Mouse (Mus musculus) right cerebral cortex, postnatal 4 days (tissue): Measurements from ENCODE around the gene Lypd6b.

Experiments
- DNase-seq: peaks from one replicate; pipeline ENCODE4 v3.0.0-alpha.2; 2022

Lypd6b gene

DNA sequence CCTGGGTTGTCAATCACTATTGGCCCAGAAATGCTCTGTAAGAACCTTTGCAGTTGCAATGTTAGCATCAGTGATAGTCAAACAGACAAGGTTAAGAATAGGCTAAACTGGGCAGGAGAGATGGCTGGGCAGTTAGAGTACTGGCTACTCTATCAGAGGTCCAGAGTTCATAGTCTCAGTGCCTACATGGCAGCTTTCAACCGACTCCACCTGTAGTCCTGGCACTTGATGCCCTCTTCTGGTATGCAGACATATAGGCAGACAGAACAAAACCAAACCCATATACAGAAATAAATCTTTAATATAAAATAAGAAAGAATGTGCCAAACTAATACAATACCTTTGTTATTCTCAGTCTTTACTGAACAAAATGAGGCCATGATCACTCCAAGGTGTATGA, 83.5 kb downstream of the Lypd6b start:
- no peak for DNase-seq

DNA sequence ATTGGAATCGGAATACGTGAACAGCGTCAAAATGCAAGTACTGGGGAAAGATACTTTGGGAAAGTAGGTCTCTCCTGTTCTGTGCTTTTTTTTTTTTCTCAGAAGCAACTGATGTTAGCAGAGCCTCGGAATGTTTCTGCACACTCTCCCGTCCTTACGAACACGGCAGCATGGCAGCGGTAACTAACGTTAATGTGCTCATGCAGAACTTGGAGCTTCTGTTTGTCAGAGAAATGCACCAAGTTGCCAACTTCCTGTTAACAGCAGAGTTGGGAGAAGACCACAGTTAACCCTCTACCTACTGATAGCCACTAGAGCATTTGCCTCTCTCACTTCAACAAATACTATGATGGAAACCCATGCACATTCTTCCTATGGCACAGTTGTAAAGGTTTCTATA, 93.0 kb downstream of the Lypd6b start:
- no peak for DNase-seq

DNA sequence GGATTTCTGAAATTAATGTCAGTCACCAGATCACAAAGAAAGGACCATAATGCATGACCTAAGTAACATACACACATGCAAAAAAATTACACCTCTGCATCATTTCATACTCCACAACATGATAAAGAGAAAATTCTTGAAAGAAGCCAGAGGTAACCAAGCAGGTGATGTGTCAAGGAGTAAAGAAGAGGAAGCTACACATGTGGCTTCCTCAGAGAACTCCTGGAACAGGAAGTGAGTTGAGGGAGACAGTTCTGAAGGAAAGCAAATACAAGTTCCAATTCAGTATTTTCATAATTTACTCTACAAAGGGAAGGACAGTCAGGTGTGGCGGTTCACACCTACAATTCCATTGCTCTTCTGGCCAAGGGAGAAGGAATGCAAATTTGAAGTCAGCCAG, 93.5 kb downstream of the Lypd6b start:
- DNase-seq, result no peak

DNA sequence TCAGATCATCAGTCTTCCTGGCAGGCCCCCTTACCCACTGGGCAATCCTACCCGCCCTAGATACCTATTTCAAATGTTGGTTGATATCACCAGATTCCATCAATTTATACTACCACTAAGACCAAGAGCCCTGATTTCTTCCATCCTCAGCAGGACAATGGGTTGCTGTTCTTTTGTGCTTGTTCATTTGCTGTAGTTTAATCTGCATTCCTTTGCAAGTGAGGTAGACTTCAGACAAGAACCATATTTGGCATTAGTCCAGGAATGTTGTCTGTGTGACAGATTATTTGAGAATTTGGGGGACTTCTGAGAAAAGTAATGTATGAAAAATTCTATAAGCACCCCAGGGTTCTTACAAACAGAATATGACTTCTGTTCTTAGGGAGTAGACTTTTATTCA, 95.0 kb downstream of the Lypd6b start:
- DNase-seq, result no peak

DNA sequence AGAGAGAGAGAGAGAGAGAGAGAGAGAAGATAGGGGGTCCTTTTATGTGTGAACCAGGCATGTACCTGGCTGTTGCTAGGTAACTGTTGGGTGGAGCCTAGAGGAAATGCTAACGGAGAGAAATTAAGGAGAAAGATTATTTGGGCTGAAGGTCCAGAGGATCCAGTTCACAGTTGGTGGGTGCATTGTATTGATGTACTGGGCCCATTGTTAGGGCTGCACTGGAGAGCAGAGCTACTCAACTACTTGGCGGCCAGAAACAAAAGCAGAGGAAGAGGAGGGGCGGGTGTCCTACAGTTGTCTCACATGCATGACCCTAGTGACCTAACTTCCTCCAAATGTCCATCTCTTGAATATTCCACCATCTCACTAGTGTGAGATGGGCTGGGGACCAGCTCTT, 96.5 kb downstream of the Lypd6b start:
- no peak for DNase-seq

DNA sequence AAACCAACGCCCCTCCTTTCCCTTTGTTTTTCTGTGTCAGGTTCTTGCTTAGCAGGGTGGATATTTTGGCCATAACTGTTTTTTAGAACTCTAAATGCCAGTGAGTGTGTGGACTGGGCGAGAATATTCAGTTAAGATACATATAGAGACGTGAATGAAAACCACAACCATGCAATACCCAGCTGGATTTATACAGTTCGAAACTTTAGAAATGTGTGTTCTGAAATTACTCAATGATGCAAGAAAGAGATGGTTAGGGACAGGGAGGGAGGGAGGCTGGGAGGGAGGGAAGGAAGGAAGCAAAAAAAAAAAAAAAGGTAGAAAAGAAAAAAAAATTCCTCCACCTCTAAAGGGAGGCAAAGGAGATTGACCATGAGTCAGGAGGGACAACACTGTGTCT, 98.7 kb downstream of the Lypd6b start:
- DNase-seq, result no peak

DNA sequence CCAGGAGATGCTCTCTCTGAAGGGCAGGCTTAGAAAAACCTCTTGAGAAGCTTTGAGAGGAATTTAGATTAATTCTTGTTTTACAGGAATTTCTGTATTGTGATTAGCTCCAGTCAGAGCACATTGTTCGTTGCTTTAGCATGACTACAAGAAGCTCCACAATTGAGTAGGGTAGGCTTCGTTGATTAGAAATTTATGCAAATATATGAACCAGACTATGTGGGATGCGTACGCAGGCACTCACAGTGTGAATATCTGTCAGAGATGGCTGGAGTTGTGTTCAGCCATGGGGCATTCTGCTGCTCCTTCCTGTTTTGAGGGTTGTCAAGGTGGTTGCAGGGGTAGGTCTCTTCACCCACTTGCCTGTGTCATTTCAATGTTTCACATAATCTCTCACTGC, 100.9 kb downstream of the Lypd6b start:
- no peak for DNase-seq

DNA sequence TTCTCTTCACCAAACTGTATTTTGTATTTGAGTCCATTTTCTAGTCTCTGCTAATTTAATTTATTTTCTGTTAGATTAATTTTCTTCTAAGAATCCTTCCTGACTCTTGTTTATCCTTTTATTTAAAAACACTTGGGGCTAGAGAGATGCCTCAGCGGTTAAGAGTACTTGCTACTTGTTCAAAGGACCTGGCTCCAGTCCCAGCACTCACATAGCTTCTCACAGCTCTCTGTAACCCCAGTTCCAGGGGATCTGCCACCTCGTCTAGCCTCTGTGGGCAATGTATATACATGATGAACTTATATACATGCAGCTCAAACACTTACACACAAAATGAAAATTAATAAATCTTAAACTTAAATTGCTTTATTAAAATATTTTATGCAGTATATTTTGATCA, 103.2 kb downstream of the Lypd6b start:
- DNase-seq, result no peak

DNA sequence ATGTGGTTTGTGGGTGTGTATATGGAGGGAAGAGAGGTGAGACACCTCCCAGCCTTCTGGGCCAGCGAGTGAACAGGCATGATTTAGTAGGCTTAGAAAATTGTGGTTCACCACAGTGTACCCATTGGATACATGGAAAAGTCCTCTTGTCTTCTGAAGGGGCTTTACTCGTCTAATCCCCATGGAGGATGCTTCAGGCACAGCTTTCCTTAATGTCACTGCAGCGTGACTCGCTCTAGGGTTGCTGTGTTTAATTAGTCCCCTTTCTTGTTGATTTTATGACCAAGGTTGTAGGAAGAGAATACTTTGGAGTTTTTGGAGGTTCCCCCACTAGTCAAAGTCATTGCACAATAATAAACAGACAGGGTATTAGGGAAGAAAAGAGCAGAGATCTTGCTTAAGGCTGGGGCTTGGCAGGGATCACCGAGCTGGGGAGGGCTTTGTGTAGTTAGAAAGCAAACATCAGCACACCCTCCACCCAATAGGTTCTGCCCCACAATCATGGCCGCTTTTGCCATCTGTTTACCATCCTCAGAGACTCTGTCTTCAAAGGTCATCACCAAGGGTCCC, 122.4 kb downstream of the Lypd6b start:
- DNase-seq, result no peak

DNA sequence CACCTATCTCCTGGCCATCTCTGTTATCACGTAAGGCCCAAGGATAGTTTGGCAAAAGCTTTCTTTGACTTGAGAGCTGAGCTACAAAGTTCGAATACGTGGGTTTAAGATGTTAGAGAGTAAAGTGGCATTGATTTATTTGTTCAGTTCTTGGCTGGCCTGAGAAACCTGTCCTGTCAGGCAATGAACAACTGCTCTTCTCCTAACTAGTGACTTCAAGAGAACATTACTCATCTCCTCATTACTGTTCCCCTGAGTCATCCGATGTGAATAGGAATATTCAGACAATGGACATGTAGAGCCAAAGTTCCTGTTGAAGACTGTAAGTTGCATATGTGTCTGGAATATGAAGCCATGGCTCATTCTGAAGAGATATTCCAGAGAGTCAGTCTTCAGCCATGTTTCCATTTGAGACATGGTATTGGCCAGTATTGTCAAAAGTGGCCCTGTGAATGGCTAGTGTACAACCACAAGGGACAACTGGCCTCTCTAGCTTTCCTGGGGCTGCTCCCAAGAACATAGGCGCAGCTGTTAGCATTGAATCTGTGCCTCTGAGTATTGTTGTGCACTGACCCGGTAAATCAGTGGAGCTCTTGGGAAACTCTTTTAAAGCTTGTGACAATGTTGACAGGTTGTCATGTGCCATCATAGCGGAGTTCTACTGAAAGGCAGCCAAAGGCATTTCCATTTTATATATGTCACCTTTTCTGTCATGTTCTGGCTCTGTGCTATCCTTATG, 124.0 kb downstream of the Lypd6b start:
- no peak for DNase-seq

DNA sequence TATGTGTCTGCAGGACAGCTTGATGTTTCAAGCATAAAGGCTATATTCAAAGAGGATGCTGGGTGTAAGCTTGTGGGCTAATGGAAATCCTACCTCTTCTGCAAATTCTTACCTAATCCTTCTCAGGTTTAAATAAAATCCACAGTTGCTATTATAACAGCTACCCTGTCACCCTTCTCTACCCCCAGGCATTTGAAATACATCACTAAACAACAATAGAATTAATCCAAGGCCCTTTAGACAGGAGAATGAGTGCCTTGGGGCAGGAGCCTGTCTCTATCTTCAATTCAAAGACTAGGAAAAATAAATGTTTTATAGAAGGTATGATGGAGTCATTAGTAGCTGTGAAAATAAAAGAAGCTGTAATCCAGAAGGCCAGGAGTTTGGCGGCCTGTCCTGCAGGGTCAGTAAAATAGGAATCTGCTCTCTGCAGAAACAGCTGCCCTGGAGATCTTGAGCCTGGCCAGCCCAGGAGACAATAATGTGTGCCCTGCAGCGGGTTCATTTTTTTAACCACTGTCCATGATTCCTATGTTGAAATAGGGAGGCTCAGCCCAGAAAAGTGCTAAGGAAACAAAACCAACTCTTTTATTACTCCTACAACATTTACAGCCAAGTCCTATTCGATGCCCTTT, 124.9 kb downstream of the Lypd6b start:
- no peak for DNase-seq

DNA sequence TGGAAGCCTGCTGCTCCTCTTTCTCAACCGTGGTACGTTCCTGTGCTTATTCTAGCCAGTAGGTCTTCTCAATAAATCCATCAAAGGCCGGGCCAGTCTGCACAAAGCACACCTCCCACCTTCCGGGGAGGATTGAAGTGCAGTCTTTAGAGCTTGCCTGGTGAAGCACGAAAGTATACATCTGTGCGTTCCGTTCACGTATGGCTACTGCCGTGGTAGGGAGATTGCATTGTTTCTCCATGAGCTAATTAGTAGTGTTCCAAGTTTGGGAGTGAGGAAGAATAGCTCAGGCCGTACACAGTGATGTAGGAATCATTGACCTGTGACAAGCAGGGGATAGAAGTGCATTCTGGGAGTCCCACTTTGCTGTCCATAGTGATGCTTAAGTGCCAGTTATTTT, 130.0 kb downstream of the Lypd6b start:
- no peak for DNase-seq

DNA sequence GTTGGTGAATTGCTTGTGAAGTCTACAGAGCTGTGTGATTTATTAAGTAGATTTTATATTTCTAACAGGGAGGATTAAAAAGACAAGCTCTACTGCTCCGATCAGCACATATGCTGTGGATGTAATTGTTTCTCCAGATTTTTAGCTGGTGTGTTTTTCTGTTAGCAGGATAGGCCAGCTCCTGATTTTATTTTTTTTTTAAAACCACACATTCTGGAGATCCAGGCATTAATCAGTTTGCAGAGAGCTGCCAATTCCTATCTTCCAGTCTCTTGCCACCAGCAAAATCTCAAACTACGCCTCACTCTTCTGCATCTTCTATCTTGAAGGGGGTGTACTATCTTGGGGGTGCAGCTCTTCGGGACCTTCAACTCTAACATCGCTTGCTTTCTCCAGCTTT, 130.6 kb downstream of the Lypd6b start:
- no peak for DNase-seq

DNA sequence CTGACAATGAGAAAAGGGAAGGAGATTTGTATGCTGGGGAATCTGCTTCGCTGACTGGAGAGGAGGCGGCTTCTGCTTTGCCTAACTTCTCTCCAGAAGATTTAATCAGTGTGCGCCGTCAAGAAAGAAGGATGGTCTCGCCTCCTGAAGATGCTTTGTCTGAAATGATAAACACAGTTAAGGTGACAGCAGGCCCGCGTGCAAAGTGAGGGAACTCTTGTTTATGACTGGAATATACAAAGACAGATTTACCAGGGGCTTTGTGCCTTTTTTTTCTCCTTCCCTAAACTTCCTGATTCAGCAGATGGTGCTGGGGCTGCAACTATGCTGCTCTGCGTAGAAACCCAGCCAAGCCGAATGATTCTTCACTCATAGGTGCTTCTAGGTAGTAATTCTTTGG, 131.2 kb downstream of the Lypd6b start:
- DNase-seq, result peak; percentile 10

DNA sequence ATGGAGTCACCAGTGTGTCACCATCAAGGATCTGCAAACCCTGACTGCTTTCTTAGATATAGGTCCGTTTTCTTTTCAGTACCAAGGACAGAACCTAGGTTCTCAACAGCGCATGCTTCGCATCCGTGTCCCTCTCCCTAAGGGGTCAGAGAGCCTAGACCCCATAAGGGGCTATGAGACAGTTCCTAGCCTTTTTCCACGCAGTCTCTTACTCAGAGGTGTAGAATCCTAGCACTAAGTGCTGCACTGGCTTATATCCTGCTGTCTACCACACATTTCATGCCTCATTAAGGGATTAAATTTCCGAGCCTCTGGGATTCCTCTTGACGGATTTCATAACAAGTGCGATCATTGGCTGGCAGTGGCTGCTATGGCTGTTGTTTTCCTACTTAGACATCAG, 134.5 kb downstream of the Lypd6b start:
- no peak for DNase-seq

DNA sequence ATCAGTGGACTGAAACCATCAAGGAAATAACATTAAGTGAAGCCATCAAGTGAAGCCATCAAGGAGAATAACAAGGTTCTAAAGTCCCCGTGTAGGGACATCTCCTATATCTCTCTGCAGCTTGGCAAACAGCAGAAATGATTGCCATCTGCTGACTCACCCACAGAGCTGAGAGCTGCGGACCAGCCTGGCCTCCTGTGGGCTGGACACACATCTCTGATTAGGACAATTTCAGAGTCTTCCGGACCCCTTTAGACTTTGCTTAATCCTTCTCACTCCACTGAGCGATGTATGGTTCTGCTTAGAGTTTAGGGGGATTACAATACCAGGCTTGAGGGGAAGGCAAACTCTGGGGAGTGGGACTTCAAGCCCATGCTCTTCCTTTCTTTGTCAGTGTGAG, 135.3 kb downstream of the Lypd6b start:
- no peak for DNase-seq

DNA sequence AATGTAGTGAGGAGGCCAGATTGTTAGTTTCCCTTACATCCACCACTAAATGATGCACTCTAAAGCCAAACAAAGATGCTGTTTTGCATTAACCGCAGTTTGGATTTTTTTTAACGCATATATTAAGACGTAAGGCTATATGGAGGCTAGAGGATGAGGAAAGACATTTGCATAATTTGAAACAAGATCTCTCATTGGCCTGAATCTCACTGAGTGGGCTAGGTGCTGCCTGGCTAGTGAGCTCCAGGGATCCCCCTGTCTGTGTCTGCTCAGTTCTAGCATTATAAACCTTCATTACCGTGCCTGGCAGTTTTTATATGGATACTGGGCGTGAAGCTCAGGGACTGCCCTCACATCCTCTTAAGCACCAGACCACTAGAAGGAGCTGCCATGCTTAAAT, 138.7 kb downstream of the Lypd6b start:
- no peak for DNase-seq

DNA sequence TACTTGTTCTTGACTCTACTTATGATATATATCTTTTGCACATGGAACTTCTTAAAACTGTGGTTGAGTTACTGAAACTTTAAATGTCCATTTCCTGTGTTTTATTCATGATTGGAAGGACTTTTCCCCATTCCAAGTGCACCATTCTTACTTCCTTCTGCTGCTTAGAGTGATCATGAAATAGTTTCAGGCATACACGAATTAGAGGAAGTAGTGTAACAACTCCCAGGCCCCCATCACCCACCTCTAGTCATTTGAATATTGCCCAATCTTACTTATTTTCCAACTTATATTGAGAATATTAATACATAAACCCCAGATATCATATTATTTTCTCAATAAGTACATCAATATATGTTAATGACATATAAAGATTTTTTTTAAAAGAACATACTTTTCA, 139.9 kb downstream of the Lypd6b start:
- no peak for DNase-seq

DNA sequence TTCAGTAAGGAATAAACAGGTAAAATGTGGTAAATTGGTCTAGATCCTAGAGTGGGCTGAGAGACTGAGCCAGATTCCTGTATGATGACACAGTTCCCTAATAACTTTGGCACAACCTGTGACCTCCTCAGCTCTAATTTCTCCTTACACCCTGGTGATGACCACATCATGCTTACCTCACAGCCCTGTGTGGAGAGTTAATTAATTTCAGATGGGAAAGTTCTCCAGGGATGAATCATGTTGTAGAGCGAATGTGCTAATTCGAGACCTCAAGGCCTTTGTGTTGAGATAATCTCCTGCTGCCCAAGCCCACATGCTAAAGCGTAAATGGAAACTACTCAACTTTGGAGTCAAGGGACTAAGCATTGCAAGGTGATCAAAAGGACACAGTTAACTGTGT, 142.4 kb downstream of the Lypd6b start:
- DNase-seq, result no peak

DNA sequence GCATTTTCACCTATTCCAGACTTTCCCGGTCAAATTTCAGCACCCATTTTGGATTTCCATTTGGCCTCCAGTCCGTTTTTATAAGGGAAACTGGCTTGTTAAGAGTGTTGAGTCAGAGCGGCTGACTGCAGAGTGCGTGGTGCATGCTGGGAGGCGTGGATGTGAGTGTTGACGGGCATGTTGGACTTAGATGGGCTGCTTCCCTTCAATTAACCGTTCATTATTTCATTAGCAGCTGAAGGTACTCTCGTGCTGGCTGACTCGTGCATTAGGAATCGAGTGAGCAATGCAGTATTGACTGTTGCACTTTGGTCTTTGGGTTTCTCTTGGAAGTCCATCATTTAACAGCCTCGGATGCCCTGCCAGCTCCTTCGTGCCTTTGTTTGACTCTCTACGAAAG, 150.1 kb downstream of the Lypd6b start:
- DNase-seq, result no peak

DNA sequence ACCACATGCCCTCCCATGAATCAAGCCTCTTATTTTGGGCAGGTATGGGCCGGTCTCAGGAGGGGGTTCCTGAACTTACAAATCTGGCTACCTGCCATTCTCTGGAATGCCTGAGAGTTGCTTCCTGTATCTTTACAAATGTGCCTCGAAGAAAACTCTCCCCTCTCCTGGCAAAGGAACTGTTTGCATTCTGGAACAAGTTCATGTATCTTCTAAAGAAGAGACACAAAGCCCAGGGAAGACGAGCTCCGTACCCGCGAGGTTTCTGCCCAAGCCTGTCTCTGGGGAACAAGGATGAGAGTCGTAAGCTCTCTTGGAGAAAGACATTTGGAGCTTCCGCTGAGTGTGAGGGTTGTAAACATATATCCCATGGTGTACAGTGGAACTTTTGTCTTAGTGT, 150.8 kb downstream of the Lypd6b start:
- no peak for DNase-seq

DNA sequence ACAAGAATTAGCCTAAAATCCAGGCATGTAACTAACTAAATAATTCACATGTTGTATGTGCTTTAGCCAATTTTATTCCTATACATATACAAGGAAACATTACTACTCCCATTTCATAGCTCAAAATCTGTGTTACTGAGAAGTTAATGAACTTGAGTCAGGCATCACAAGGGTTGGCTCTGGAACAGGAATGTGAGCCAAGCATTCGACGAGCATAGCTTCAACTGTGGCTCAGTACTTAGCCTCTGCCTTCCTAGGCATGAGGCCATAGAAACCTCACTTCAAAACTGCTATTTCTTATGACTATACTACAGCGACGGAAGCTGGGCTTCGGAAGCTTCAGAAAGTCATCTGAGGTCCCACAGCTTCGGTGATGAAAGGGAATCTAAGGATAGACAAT, 152.9 kb downstream of the Lypd6b start:
- no peak for DNase-seq

DNA sequence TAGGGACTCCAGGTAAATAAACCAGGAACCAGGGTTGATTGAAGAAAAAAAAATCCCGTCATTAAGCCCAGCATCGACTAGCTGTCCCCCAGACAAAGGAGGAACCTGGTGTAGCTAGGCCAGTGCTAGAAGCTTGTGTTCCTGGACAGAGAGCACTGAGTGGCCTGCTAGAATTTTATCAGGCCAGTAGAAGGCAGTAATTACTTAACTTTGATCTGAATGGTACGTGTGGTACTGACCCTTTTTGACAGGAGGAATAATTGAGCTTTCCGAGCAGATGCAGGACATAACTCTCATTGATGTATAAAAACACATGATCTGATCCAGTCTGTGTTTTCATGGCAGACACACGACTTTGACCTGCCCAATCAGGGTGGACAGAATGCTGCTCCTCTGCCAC, 154.6 kb downstream of the Lypd6b start:
- no peak for DNase-seq

DNA sequence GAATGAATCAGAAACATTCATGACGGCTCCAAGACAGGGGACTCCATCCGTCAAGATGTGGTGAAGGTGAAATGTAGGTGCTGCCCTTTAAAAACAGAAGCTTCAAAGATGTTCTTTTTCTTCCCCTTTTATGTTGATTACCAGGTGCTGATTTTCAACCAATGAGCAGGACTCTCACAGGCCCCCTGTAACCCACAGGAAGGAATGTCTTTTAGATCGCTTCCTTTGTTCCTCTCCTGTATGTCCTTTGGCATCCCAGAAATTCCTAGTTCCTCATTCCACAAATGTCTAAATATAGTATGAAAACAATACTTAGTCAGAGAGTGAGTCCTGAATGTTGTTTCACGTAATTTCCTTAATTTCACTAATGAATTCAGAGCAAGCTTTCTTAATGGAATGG, 164.2 kb downstream of the Lypd6b start:
- DNase-seq, result no peak
